Mouse (Mus musculus): Measurements from ENCODE around the gene Usp15. TPM values are rescaled to one million over a fixed set of nuclear protein-coding genes. Genes with fewer than 3 reads are reported as not detected.

Usp15 gene
- total and polyA plus RNA-seq, 3 experiments = 65.4 to 124 (median 113) TPM

GRCm38 (mm10) chr10:123057082-123057481 lies 139.7 kb downstream of the Usp15 start:
- peaks cover 2 to 44% of the 10 kb centered on the region in 2 experiments for H3K36me3 ChIP-seq (replicated peaks in 1 of 2; ENCODE audit: control insufficient read depth in 1 of 2, insufficient read depth in 1 of 2, low read length in 1 of 2)
- in situ Hi-C loops (cut with MboI; ENCODE audit: low pct_ligation_motif_present, low pct_unique_long_range_greater_than_20kb, low sequenced_read_pairs) = no loop called here
- dilution Hi-C loops (cut with MboI; ENCODE audit: extremely low pct_ligation_motif_present, extremely low pct_unique_long_range_greater_than_20kb, low sequenced_read_pairs) = no loop called here
- no peak overlapping the region for H3K27ac ChIP-seq (ENCODE audit: insufficient read depth, low read depth)
- H3K4me2 ChIP-seq (ENCODE audit: insufficient read depth, low read depth, poor library complexity, severe bottlenecking) = no peak overlapping the region
- TF ChIP-seq HCFC1 (IDR thresholded peaks at IDR 0.05; ENCODE audit: low read depth, low read length) = no peak
- peak; percentile 13 to 68; a peak in 2 of 4 replicates for TF ChIP-seq CTCF (conservative IDR thresholded peaks at IDR 0.05 in 1 of 2, IDR thresholded peaks at IDR 0.05 in 1 of 2; ENCODE audit: low read depth in 2 of 2, low read length in 2 of 2)
- no peak for TF ChIP-seq ZMIZ1 (IDR thresholded peaks at IDR 0.05; ENCODE audit: low read depth, low read length)
- no peak for TF ChIP-seq EP300 (IDR thresholded peaks at IDR 0.05; ENCODE audit: low read length)
- TF ChIP-seq CHD1 (IDR thresholded peaks at IDR 0.05; ENCODE audit: low read depth, low read length) = no peak
- TF ChIP-seq GABPA (IDR thresholded peaks at IDR 0.05; ENCODE audit: insufficient replicate concordance, low read depth, low read length) = no peak
- no peak for TF ChIP-seq TCF12 (IDR thresholded peaks at IDR 0.05; ENCODE audit: low read depth, low read length)
- no peak for TF ChIP-seq KAT2A (IDR thresholded peaks at IDR 0.05; ENCODE audit: insufficient replicate concordance, low read length)
- TF ChIP-seq ELF1 (IDR thresholded peaks at IDR 0.05; ENCODE audit: low read depth, low read length) = no peak
- no peak for TF ChIP-seq CHD2 (IDR thresholded peaks at IDR 0.05; ENCODE audit: low read length)
- TF ChIP-seq ZNF384 (IDR thresholded peaks at IDR 0.05; ENCODE audit: low read depth, low read length) = no peak
- TF ChIP-seq MAZ (IDR thresholded peaks at IDR 0.05; ENCODE audit: low read depth, low read length) = no peak
- TF ChIP-seq RCOR1 (conservative IDR thresholded peaks at IDR 0.05; ENCODE audit: low read depth, low read length) = no peak
- TF ChIP-seq JUND (conservative IDR thresholded peaks at IDR 0.05; ENCODE audit: low read depth, low read length) = no peak
- TF ChIP-seq MYC (IDR thresholded peaks at IDR 0.05; ENCODE audit: low read depth, low read length) = 0 out of 2 replicates have a peak, but pooled peaks have one; percentile 32
- TF ChIP-seq ZKSCAN1 (IDR thresholded peaks at IDR 0.05; ENCODE audit: borderline replicate concordance, low read depth, low read length) = no peak
- TF ChIP-seq MXI1 (IDR thresholded peaks at IDR 0.05; ENCODE audit: low read depth, low read length) = no peak
- no peak for TF ChIP-seq MAX (IDR thresholded peaks at IDR 0.05; ENCODE audit: low read length)
- no peak for TF ChIP-seq E2F4 (IDR thresholded peaks at IDR 0.05; ENCODE audit: insufficient replicate concordance, low read depth, low read length)
- no peak for TF ChIP-seq ETS1 (conservative IDR thresholded peaks at IDR 0.05; ENCODE audit: low read depth, low read length)
- TF ChIP-seq SMC3 (IDR thresholded peaks at IDR 0.05; ENCODE audit: low read depth, low read length) = peak; percentile 20; the same call in 1 of the 2 replicates
- no peak for TF ChIP-seq USF2 (conservative IDR thresholded peaks at IDR 0.05; ENCODE audit: low read depth, low read length)
- no peak for TF ChIP-seq ZC3H11A (IDR thresholded peaks at IDR 0.05; ENCODE audit: low read depth, low read length)
- TF ChIP-seq RAD21 (IDR thresholded peaks at IDR 0.05; ENCODE audit: low read depth, low read length) = no peak
- H3K9ac ChIP-seq (ENCODE audit: insufficient read depth, low read depth) = no peak overlapping the region
- no peak for DNase-seq (ENCODE audit: extremely low read depth)
- H3K27me3 ChIP-seq (replicated peaks) = no peaks in the 10 kb centered on the region
- no peaks in the 10 kb centered on the region for H3K79me2 ChIP-seq (replicated peaks; ENCODE audit: control insufficient read depth, extremely low read depth, insufficient read depth, poor library complexity, severe bottlenecking)
- peaks cover 0 to 5% of the 10 kb centered on the region in 2 experiments; a peak in 1 of 4 replicates for H3K4me1 ChIP-seq (ENCODE audit: control insufficient read depth in 1 of 2, insufficient read depth in 2 of 2)
- H3K9me3 ChIP-seq (replicated peaks; ENCODE audit: low read length) = no peaks in the 10 kb centered on the region
- H3K4me3 ChIP-seq (replicated peaks in 1 of 3; ENCODE audit: low read depth in 2 of 3, low read length in 2 of 3, poor library complexity in 1 of 3) = no peak overlapping the region

Measured in CH12.LX (cell line).